Mouse (Mus musculus) ES-E14 (cell line): ENCODE results near the gene Hsd17b6. TPM values are rescaled to one million over a fixed set of nuclear protein-coding genes. Genes with fewer than 3 reads are reported as not detected.

ENCODE experiments used
- DNase-seq: peaks from one replicate; pipeline ENCODE4 v3.0.0-alpha.2; 2013; ENCODE audit warnings: low read depth, low spot score
- H3K27ac ChIP-seq: 2 replicates; pipeline ENCODE4 v1.5.1; 2012; ENCODE audit warnings: low read depth, mild to moderate bottlenecking, low read length, moderate library complexity, mixed read lengths; ENCODE audit not compliant: poor library complexity, insufficient read depth, severe bottlenecking
- H3K36me3 ChIP-seq: 2 replicates; pipeline ENCODE4 v1.6.1; 2012; ENCODE audit warnings: mild to moderate bottlenecking, low read length, moderate library complexity, mixed read lengths; ENCODE audit not compliant: control insufficient read depth, poor library complexity, insufficient read depth, severe bottlenecking
- H3K4me1 ChIP-seq, 2 experiments: fragments of 150-350 bp in 1 of 2; sonication (generic) in 1 of 2; 2 replicates each; pipeline ENCODE4 v1.6.1; 2012; ENCODE audit warnings: low read length in 2 of 2, mild to moderate bottlenecking in 1 of 2, mixed read lengths in 1 of 2; ENCODE audit not compliant: control insufficient read depth in 2 of 2, insufficient read depth in 2 of 2, poor library complexity in 1 of 2
- H3K4me3 ChIP-seq, 2 experiments: fragments of 150-350 bp in 1 of 2; sonication (generic) in 1 of 2; 2 replicates each; pipeline ENCODE4 v1.5.1; 2012; ENCODE audit warnings: low read length in 2 of 2, low read depth in 1 of 2, mild to moderate bottlenecking in 1 of 2, mixed read lengths in 1 of 2; ENCODE audit not compliant: insufficient read depth in 1 of 2, poor library complexity in 1 of 2, severe bottlenecking in 1 of 2
- H3K9ac ChIP-seq: 2 replicates; pipeline ENCODE4 v1.6.1; 2012; ENCODE audit warnings: low read depth, mild to moderate bottlenecking, low read length, mixed read lengths; ENCODE audit not compliant: poor library complexity, insufficient read depth, severe bottlenecking
- H3K9me3 ChIP-seq: fragments of 150-350 bp; sonication (generic); 2 replicates; pipeline ENCODE4 v1.6.1; 2012; ENCODE audit warnings: low read depth, mild to moderate bottlenecking, low read length; ENCODE audit not compliant: control insufficient read depth, insufficient read depth
- CHD2 ChIP-seq: IDR thresholded peaks from 2 replicates; pipeline ENCODE4 v1.6.1; 2014; ENCODE audit warnings: mild to moderate bottlenecking, low read depth, low read length, inconsistent platforms
- HCFC1 ChIP-seq: IDR thresholded peaks from 2 replicates; pipeline ENCODE4 v1.6.1; 2012; ENCODE audit warnings: low read length, inconsistent platforms, borderline replicate concordance; ENCODE audit not compliant: insufficient read depth
- MAFK ChIP-seq: IDR thresholded peaks from 2 replicates; pipeline ENCODE4 v1.6.1; 2014; ENCODE audit warnings: mild to moderate bottlenecking, low read depth, low read length, inconsistent platforms; ENCODE audit not compliant: insufficient read depth
- ZC3H11A ChIP-seq: IDR thresholded peaks from 2 replicates; pipeline ENCODE4 v1.6.1; 2012; ENCODE audit warnings: low read depth, mild to moderate bottlenecking, inconsistent platforms, low read length, borderline replicate concordance
- ZNF384 ChIP-seq: IDR thresholded peaks from 2 replicates; pipeline ENCODE4 v1.6.1; 2012; ENCODE audit warnings: low read depth, low read length, inconsistent platforms
- in situ Hi-C, 2 experiments: fragments of 600-800 bp; cut with MboI; formaldehyde crosslinking; loops; one replicate each; pipeline ENCODE4 v1.15.1; 2025; ENCODE audit warnings: low sequenced_read_pairs in 2 of 2, inconsistent platforms in 1 of 2; ENCODE audit not compliant: unreplicated experiment in 2 of 2
- total RNA-seq: library from RNA; depleted of rRNA; stranded (reverse); fragments of 300-350 nt; gene quantifications from 2 replicates; pipeline ENCODE4 v1.2.3, GENCODE M21; 2012

The Hsd17b6 gene
- total RNA-seq, 1 experiment: 0.22 TPM

DNA sequence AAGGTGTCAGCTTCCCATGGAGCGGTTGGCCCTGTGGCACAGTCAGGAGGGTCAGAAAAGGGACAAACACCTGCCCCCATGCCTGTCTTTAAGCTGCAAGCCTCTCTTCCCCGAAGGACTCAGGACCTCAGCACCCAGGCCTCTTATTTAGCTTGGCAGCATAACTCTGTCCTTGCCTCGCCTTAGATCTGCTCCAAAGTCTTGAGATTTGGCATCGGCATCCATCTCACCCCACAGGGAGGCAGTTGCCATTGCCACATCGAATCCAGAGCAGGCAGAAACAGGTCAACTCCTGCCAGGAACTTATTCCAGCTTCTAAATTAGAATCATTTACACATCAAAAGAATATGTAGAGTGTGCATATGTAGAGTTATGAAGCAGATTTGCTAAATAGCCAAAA, 22.8 kb downstream of the Hsd17b6 start:
- TF ChIP-seq HCFC1 (no peak), MAFK (no peak), ZNF384 (no peak), ZC3H11A (no peak), CHD2 (no peak)
- DNase-seq: no peak
- Histone ChIP-seq H3K9ac (no peak overlapping the region), H3K4me1 (no peaks in the 10 kb centered on the region), H3K4me3 (no peak overlapping the region), H3K9me3 (no peaks in the 10 kb centered on the region), H3K27ac (no peak overlapping the region), H3K36me3 (no peaks in the 10 kb centered on the region)
- in situ Hi-C loops: no loop called here

DNA sequence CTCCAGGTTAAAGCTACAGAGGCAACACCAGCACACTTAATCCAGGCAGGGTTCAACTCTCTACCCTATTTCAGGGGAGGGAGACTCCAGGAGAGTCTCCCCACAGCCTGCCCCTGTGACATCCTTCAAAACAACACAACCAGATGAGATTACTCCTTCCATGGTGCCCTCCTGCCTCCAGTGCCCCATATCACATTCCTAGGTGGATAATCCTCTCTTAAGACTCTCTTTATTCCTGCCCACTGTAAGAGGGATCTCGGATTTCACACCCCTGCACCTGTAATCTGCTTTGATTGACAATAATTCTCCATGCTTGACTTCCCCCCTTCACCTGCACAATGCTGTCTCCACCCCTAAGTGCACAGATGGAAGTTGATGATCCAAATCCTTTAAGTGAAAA, 31.9 kb downstream of the Hsd17b6 start:
- Histone ChIP-seq H3K27ac (no peak overlapping the region), H3K4me1 (peaks cover 0 to 2% of the 10 kb centered on the region in 2 experiments; a peak in 1 of 4 replicates), H3K9me3 (no peaks in the 10 kb centered on the region), H3K9ac (no peak overlapping the region), H3K36me3 (no peaks in the 10 kb centered on the region), H3K4me3 (no peak overlapping the region)
- TF ChIP-seq HCFC1: no peak
- no peak for TF ChIP-seq ZNF384
- no peak for TF ChIP-seq CHD2
- TF ChIP-seq ZC3H11A: no peak
- TF ChIP-seq MAFK: no peak
- no peak for DNase-seq
- in situ Hi-C loops: no loop called here

DNA sequence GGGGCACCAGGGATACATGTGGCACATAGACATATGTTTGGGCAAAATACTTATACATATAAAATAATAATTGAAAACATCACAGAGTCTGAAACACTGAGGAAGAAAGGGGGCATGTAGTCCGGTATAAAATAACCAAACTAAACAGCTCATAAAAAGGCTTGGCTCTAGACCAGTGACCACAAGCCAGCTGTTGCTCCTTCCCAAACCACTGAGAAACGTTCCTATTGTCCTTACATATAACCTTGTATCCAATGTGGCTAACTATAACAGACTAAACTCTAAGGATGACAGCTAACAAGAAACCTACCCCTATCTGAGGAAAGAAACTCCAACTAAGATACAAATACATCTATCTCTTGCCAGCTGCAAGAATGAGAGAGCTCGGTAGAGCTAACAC, 33.3 kb downstream of the Hsd17b6 start:
- Histone ChIP-seq H3K9me3 (no peaks in the 10 kb centered on the region), H3K27ac (no peak overlapping the region), H3K36me3 (no peaks in the 10 kb centered on the region), H3K4me1 (peaks cover 0 to 2% of the 10 kb centered on the region in 2 experiments; a peak in 1 of 4 replicates), H3K9ac (no peak overlapping the region), H3K4me3 (no peak overlapping the region)
- in situ Hi-C loops: no loop called here
- TF ChIP-seq CHD2 (no peak), HCFC1 (no peak), ZNF384 (no peak), ZC3H11A (no peak), MAFK (no peak)
- no peak for DNase-seq

DNA sequence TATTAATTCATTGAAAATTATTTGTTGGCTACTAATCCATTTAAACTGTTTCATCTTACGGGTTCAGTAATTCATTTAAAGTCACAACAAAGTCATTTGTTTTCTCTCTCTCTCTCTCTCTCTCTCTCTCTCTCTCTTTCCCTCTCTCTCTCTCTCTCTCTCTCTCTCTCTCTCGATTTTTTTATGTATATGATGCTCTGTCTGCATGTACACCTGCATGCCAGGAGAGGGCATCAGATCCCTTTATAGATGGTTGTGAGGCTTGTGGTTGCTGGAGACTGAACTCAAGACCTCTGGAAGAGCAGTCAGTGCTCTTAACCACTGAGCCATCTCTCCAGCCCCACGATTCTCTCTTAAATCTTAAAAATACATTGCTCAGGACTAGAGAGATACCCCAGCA, 36.3 kb downstream of the Hsd17b6 start:
- in situ Hi-C loops: no loop called here
- no peaks in the 10 kb centered on the region for H3K36me3 ChIP-seq
- no peak for DNase-seq
- no peak overlapping the region for H3K9ac ChIP-seq
- H3K9me3 ChIP-seq: no peaks in the 10 kb centered on the region
- H3K27ac ChIP-seq: no peak overlapping the region
- H3K4me3 ChIP-seq: no peak overlapping the region
- peaks cover 0 to 2% of the 10 kb centered on the region in 2 experiments; a peak in 1 of 4 replicates for H3K4me1 ChIP-seq
- TF ChIP-seq ZNF384 (0 out of 2 replicates have a peak, but pooled peaks have one; percentile 37), ZC3H11A (no peak)

DNA sequence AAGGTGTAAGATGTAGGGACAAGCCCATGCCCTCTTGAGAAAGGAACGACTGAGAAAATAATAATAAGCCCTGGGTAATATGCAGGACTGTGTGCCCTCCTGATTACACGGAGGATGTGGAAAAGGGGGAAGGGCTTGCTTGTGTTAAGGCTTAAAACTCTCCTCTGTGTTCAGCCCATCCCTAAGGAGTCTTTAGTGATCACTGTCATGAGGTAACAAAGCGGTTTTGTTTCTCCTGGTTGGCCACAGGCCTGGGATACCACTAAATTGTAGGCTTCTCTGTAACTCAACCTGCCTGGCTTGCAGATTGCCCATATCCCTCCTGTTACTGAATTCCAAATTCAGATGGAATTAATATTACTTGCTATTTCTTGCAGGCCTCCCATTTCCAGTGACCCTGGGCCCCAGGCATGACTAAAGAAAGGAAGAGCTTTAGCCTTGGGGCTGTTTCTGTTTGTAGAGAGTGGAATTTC, 37.0 kb downstream of the Hsd17b6 start:
- in situ Hi-C loops: no loop called here
- TF ChIP-seq CHD2: no peak
- no peak for TF ChIP-seq ZC3H11A
- no peak for TF ChIP-seq ZNF384
- TF ChIP-seq MAFK: no peak
- TF ChIP-seq HCFC1: no peak
- DNase-seq: no peak
- Histone ChIP-seq H3K36me3 (no peaks in the 10 kb centered on the region), H3K9me3 (no peaks in the 10 kb centered on the region), H3K4me3 (no peak overlapping the region), H3K9ac (no peak overlapping the region), H3K27ac (no peak overlapping the region), H3K4me1 (peaks cover 0 to 2% of the 10 kb centered on the region in 2 experiments; a peak in 1 of 4 replicates)
